Mouse (Mus musculus) midbrain, postnatal 0 days (tissue): Measurements from ENCODE around the gene Dok5. TPM values are rescaled to one million over a fixed set of nuclear protein-coding genes. Genes with fewer than 3 reads are reported as not detected.

Source experiments
- ATAC-seq: fragments of 200-750 bp; cut with Nextera tagmentation; 2 replicates; pipeline ENCODE4 v1.8.0; 2017; ENCODE audit warnings: moderate number of reproducible peaks, mild to moderate bottlenecking, moderate TSS enrichment, moderate library complexity; ENCODE audit not compliant: low FRiP score
- DNase-seq: peaks from one replicate; pipeline ENCODE4 v3.0.0-alpha.2; 2015; ENCODE audit warnings: low spot score
- H3K27ac ChIP-seq: fragments of 300-500 bp; sonication (generic); 2 replicates; pipeline ENCODE4 v1.5.1; 2014; ENCODE audit warnings: low read depth, mild to moderate bottlenecking, low read length, mixed read lengths
- H3K27me3 ChIP-seq: fragments of 300-500 bp; sonication (generic); 2 replicates; pipeline ENCODE4 v1.6.1; 2014; ENCODE audit warnings: low read length, control low read depth, mixed read lengths; ENCODE audit not compliant: insufficient read depth
- H3K36me3 ChIP-seq: fragments of 300-500 bp; sonication (generic); 2 replicates; pipeline ENCODE4 v1.6.1; 2014; ENCODE audit warnings: low read length, control low read depth, mixed read lengths; ENCODE audit not compliant: insufficient read depth
- H3K4me1 ChIP-seq: fragments of 300-500 bp; sonication (generic); 2 replicates; pipeline ENCODE4 v1.6.1; 2014; ENCODE audit warnings: mild to moderate bottlenecking, control low read depth, antibody characterized with exemption, low read length, mixed read lengths; ENCODE audit not compliant: insufficient read depth
- H3K4me2 ChIP-seq: fragments of 300-500 bp; sonication (generic); 2 replicates; pipeline ENCODE4 v1.6.1; 2014; ENCODE audit warnings: low read depth, mild to moderate bottlenecking, low read length, mixed read lengths; ENCODE audit not compliant: poor library complexity, severe bottlenecking
- H3K4me3 ChIP-seq: fragments of 300-500 bp; sonication (generic); 2 replicates; pipeline ENCODE4 v1.5.1; 2014; ENCODE audit warnings: low read depth, mild to moderate bottlenecking, low read length, moderate library complexity
- H3K9ac ChIP-seq: fragments of 300-500 bp; sonication (generic); replicated peaks from 2 replicates; pipeline ENCODE4 v1.6.1; 2014; ENCODE audit warnings: mild to moderate bottlenecking, low read length, moderate library complexity, mixed read lengths; ENCODE audit not compliant: poor library complexity, severe bottlenecking
- H3K9me3 ChIP-seq: fragments of 300-500 bp; sonication (generic); 2 replicates; pipeline ENCODE4 v1.6.1; 2016; ENCODE audit warnings: low read length, control low read depth
- CTCF ChIP-seq: IDR thresholded peaks from 2 replicates; pipeline ENCODE4 v1.5.1; 2016; ENCODE audit warnings: antibody characterized with exemption, mild to moderate bottlenecking
- WGBS: fragments of 180-500 bp; shearing (Covaris S2); extraction: QIAGEN DNeasy Blood & Tissue Kit; methylation state at CpG from one replicate; pipeline ENCODE4 v1.1.7; 2014; 5-methylcytosine and 5-hydroxymethylcytosine counted together
- polyA plus RNA-seq: library from polyadenylated mRNA; unstranded; fragments of >200 nt; fragmentation: Nextera tagmentation; extraction: Ambion mirVana; gene quantifications from 2 replicates; pipeline ENCODE4 v1.2.1, GENCODE M21; 2015
- total RNA-seq: library from RNA; depleted of rRNA; stranded (reverse); fragments of >200 nt; gene quantifications from 2 replicates; pipeline ENCODE4 v1.2.3, GENCODE M21; 2014

Dok5 gene
- total and polyA plus RNA-seq, 2 experiments from 2014 or later: 27.0 to 35.2 TPM

- Histone ChIP-seq H3K27ac (peak overlapping the region; percentile 72; the same call in 1 of the 2 replicates), H3K4me1 (no peaks in the 10 kb centered on the region), H3K9me3 (no peaks in the 10 kb centered on the region), H3K4me2 (peak overlapping the region; percentile 75), H3K9ac (peak overlapping the region; percentile 54; the same call in 1 of the 2 replicates), H3K36me3 (no peaks in the 10 kb centered on the region), H3K4me3 (no peak overlapping the region), H3K27me3 (no peaks in the 10 kb centered on the region)
- no peak for ATAC-seq
- WGBS: 73% methylated on average over 13 of the region's 13 CpGs
- no peak for DNase-seq
- no peak for TF ChIP-seq CTCF
Observed at GRCm38 (mm10) chr2:170730781-170731180, 826 bp upstream of the Dok5 start.

GRCm38 (mm10) chr2:170731205-170731604 lies 402 bp upstream of the Dok5 start:
- Histone ChIP-seq H3K4me2 (peak overlapping the region; percentile 75), H3K27ac (peak overlapping the region; percentile 72), H3K4me3 (peak overlapping the region; percentile 55), H3K4me1 (no peaks in the 10 kb centered on the region), H3K36me3 (no peaks in the 10 kb centered on the region), H3K9me3 (no peaks in the 10 kb centered on the region), H3K9ac (peak overlapping the region; percentile 54), H3K27me3 (no peaks in the 10 kb centered on the region)
- WGBS: 25% methylated on average over 6 of the region's 6 CpGs
- DNase-seq (no peak), ATAC-seq (peak; percentile 27; the same call in 1 of the 2 replicates)
- TF ChIP-seq CTCF: no peak

- ATAC-seq: no peak
- H3K4me3 ChIP-seq: peak overlapping the region; percentile 55; the same call in 1 of the 2 replicates
- TF ChIP-seq CTCF: no peak
- 51% methylated on average over 1 of the region's 1 CpGs for WGBS
- no peak overlapping the region for H3K27ac ChIP-seq
- no peaks in the 10 kb centered on the region for H3K9me3 ChIP-seq
- peak overlapping the region; percentile 75 for H3K4me2 ChIP-seq
- H3K4me1 ChIP-seq: no peaks in the 10 kb centered on the region
- H3K9ac ChIP-seq: no peak overlapping the region
- DNase-seq: no peak
- no peaks in the 10 kb centered on the region for H3K36me3 ChIP-seq
- H3K27me3 ChIP-seq: no peaks in the 10 kb centered on the region
Observed at GRCm38 (mm10) chr2:170733671-170734070, 2.1 kb downstream of the Dok5 start.

- no peaks in the 10 kb centered on the region for H3K36me3 ChIP-seq
- DNase-seq (no peak), ATAC-seq (no peak)
- TF ChIP-seq CTCF: no peak
- no peak overlapping the region for H3K9ac ChIP-seq
- H3K27me3 ChIP-seq: no peaks in the 10 kb centered on the region
- H3K4me3 ChIP-seq: no peak overlapping the region
- peak overlapping the region; percentile 15; the same call in 1 of the 2 replicates for H3K4me2 ChIP-seq
- H3K27ac ChIP-seq: no peak overlapping the region
- no peaks in the 10 kb centered on the region for H3K4me1 ChIP-seq
- H3K9me3 ChIP-seq: no peaks in the 10 kb centered on the region
- 44% methylated on average over 3 of the region's 3 CpGs for WGBS
Observed at GRCm38 (mm10) chr2:170734446-170734845, 2.8 kb downstream of the Dok5 start.

- Histone ChIP-seq H3K4me1 (0 out of 2 replicates have a peak, but pooled peaks cover 3% of the 10 kb centered on the region), H3K4me2 (no peak overlapping the region), H3K4me3 (no peak overlapping the region), H3K36me3 (no peaks in the 10 kb centered on the region), H3K9me3 (no peaks in the 10 kb centered on the region), H3K27ac (no peak overlapping the region), H3K27me3 (no peaks in the 10 kb centered on the region), H3K9ac (no peak overlapping the region)
- 82% methylated on average over 9 of the region's 9 CpGs for WGBS
- no peak for TF ChIP-seq CTCF
- DNase-seq: no peak
- no peak for ATAC-seq
Observed at GRCm38 (mm10) chr2:170738446-170738845, 6.8 kb downstream of the Dok5 start.

- no peak overlapping the region for H3K9ac ChIP-seq
- no peak overlapping the region for H3K4me3 ChIP-seq
- ATAC-seq (no peak), DNase-seq (no peak)
- H3K4me1 ChIP-seq: 0 out of 2 replicates have a peak, but pooled peaks cover 3% of the 10 kb centered on the region
- 95% methylated on average over 9 of the region's 9 CpGs for WGBS
- TF ChIP-seq CTCF: no peak
- no peaks in the 10 kb centered on the region for H3K36me3 ChIP-seq
- H3K4me2 ChIP-seq: no peak overlapping the region
- no peaks in the 10 kb centered on the region for H3K9me3 ChIP-seq
- no peak overlapping the region for H3K27ac ChIP-seq
- H3K27me3 ChIP-seq: no peaks in the 10 kb centered on the region
Observed at GRCm38 (mm10) chr2:170738891-170739290, 7.3 kb downstream of the Dok5 start.
